Mouse (Mus musculus) hindbrain, embryonic 10.5 days (tissue): ENCODE data around the gene Myh7. TPM values are rescaled to one million over a fixed set of nuclear protein-coding genes. Genes with fewer than 3 reads are reported as not detected.
A peak's percentile ranks its signal among the peaks of the same experiment; 100 is the strongest.
"Not testable (repeated sequence)": the region's sequence is repeated elsewhere in the genome, so short reads cannot be mapped to it uniquely, and the experiment has no call there.

ENCODE experiments used
- DNase-seq: peaks from one replicate; pipeline ENCODE4 v3.0.0-alpha.2; 2017; ENCODE audit warnings: low spot score
- H3K27ac ChIP-seq: fragments of 300-500 bp; sonication (generic); 2 replicates; pipeline ENCODE4 v1.5.1; 2016; ENCODE audit warnings: mild to moderate bottlenecking, moderate library complexity
- H3K27me3 ChIP-seq: fragments of 300-500 bp; sonication (generic); 2 replicates; pipeline ENCODE4 v1.6.1; 2016; ENCODE audit warnings: mild to moderate bottlenecking; ENCODE audit not compliant: poor library complexity, insufficient read depth, severe bottlenecking
- H3K36me3 ChIP-seq: fragments of 300-500 bp; sonication (generic); 2 replicates; pipeline ENCODE4 v1.6.1; 2016; ENCODE audit warnings: mild to moderate bottlenecking, moderate library complexity
- H3K4me1 ChIP-seq: fragments of 300-500 bp; sonication (generic); replicated peaks from 2 replicates; pipeline ENCODE4 v1.6.1; 2016; ENCODE audit warnings: mild to moderate bottlenecking
- H3K4me3 ChIP-seq: fragments of 300-500 bp; sonication (generic); 2 replicates; pipeline ENCODE4 v1.5.1; 2016; ENCODE audit warnings: mild to moderate bottlenecking, moderate library complexity
- H3K9me3 ChIP-seq: fragments of 300-500 bp; sonication (generic); 2 replicates; pipeline ENCODE4 v1.6.1; 2016; ENCODE audit warnings: mild to moderate bottlenecking, moderate library complexity
- WGBS: fragments of 180-500 bp; shearing (Covaris S2); methylation state at CpG from one replicate; pipeline ENCODE4 v1.1.7; 2016; 5-methylcytosine and 5-hydroxymethylcytosine counted together
- polyA plus RNA-seq: library from polyadenylated mRNA; unstranded; fragments of >200 nt; fragmentation: Nextera tagmentation; extraction: Ambion mirVana; gene quantifications from 2 replicates; pipeline ENCODE4 v1.2.1, GENCODE M21; 2016

Myh7 gene
- polyA plus RNA-seq, 1 experiment from 2014 or later = 0.16 TPM

DNA sequence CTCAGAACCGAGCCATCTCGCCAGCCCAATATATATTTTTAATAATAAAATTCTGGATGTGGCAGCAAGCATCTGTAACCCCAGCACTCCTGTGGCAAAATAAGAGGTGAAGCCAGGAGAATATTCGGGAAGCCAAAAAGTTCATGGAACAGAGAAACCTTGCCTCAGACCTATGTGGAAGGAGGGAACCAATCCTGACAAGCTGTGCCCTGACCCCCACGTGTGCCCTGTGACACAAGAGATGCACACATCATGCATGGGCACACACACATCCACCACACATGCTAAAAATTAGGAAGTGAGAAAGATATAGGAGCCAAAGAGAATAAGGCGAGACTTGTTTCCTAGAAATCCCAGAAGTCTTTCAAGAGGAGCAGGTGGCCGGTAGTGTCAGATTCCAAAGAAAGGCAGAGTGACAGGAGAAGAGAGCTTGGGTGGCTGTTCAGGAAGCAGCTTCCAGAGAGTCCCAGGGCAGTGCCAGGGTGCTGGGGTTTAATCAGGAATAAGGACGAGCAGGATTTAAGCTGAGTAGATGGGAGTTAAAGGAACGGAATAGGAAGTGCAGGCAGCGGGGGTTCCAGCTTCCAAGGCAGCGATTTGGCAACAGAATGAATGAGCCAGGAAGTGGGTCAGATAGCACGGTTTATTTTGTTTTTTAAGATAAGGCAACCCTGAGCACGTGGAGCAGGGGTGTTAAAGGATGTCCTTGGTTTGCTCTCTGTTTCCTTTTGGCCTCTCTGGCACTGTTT is 7.7 kb upstream of the Myh7 start:
- 50% methylated on average over 12 of the region's 12 CpGs for WGBS
- H3K27ac ChIP-seq = peak overlapping the region; percentile 0; the same call in 1 of the 2 replicates
- no peak overlapping the region for H3K4me3 ChIP-seq
- no peaks in the 10 kb centered on the region for H3K36me3 ChIP-seq
- peaks cover 25% of the 10 kb centered on the region for H3K4me1 ChIP-seq
- no peaks in the 10 kb centered on the region for H3K27me3 ChIP-seq
- no peak for DNase-seq
- no peaks in the 10 kb centered on the region for H3K9me3 ChIP-seq

- no peaks in the 10 kb centered on the region for H3K36me3 ChIP-seq
- 97% methylated on average over 2 of the region's 2 CpGs for WGBS
- peaks cover 32% of the 10 kb centered on the region for H3K4me1 ChIP-seq
- no peak for DNase-seq
- H3K27me3 ChIP-seq = no peaks in the 10 kb centered on the region
- no peak overlapping the region for H3K27ac ChIP-seq
- no peaks in the 10 kb centered on the region for H3K9me3 ChIP-seq
- H3K4me3 ChIP-seq = no peak overlapping the region
These were observed 7.0 kb upstream of the Myh7 start for GRCm38 (mm10) chr14:55001446-55001845.

GRCm38 (mm10) chr14:55000814-55001213 is 6.4 kb upstream of the Myh7 start:
- Histone ChIP-seq H3K9me3 (no peaks in the 10 kb centered on the region), H3K27ac (no peak overlapping the region), H3K36me3 (no peaks in the 10 kb centered on the region), H3K4me1 (peaks cover 38% of the 10 kb centered on the region), H3K4me3 (no peak overlapping the region), H3K27me3 (no peaks in the 10 kb centered on the region)
- DNase-seq = no peak
- 84% methylated on average over 6 of the region's 6 CpGs for WGBS

- H3K4me3 ChIP-seq, DNase-seq, H3K36me3 ChIP-seq, H3K9me3 ChIP-seq, H3K27me3 ChIP-seq, H3K27ac ChIP-seq: not testable (repeated sequence)
- peaks cover 47% of the 10 kb centered on the region for H3K4me1 ChIP-seq
- 87% methylated on average over 5 of the region's 5 CpGs for WGBS
These were observed 5.4 kb upstream of the Myh7 start for GRCm38 (mm10) chr14:54999868-55000267.

- peaks cover 47% of the 10 kb centered on the region for H3K4me1 ChIP-seq
- H3K27me3 ChIP-seq = peaks cover 3% of the 10 kb centered on the region; the same call in 1 of the 2 replicates
- H3K36me3 ChIP-seq = no peaks in the 10 kb centered on the region
- H3K4me3 ChIP-seq = no peak overlapping the region
- H3K9me3 ChIP-seq = no peaks in the 10 kb centered on the region
- H3K27ac ChIP-seq = no peak overlapping the region
- DNase-seq = no peak
These were observed 4.3 kb upstream of the Myh7 start for GRCm38 (mm10) chr14:54998680-54999079.

GRCm38 (mm10) chr14:54997297-54997696 is 2.9 kb upstream of the Myh7 start:
- WGBS = 42% methylated on average over 4 of the region's 4 CpGs
- H3K4me1 ChIP-seq = peaks cover 45% of the 10 kb centered on the region
- DNase-seq = no peak
- peaks cover 4% of the 10 kb centered on the region; the same call in 1 of the 2 replicates for H3K27me3 ChIP-seq
- H3K27ac ChIP-seq = peak overlapping the region; percentile 77
- no peaks in the 10 kb centered on the region for H3K9me3 ChIP-seq
- H3K4me3 ChIP-seq = no peak overlapping the region
- no peaks in the 10 kb centered on the region for H3K36me3 ChIP-seq

DNA sequence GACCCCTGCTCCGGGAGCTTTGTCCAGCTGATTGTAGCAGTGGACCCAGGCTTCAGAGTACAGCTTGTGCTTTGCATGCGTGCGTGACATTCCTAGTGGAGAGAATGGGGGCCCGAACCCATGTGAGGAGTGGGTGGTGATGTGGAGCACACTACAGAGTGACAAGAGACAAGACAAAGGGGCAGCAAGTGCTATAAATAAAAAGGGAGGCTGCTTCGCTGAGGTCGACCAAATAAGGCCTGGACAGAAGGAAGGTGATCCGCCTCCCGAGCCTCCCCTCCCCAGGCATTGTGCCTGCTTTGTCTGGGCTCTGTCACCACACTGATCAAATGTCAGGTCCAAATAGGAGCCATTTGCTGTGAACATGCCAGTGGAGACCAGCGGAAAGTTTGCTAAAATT is 2.4 kb upstream of the Myh7 start:
- no peak overlapping the region for H3K4me3 ChIP-seq
- peaks cover 4% of the 10 kb centered on the region; the same call in 1 of the 2 replicates for H3K27me3 ChIP-seq
- H3K9me3 ChIP-seq = no peaks in the 10 kb centered on the region
- peak overlapping the region; percentile 77 for H3K27ac ChIP-seq
- WGBS = 41% methylated on average over 9 of the region's 9 CpGs
- H3K4me1 ChIP-seq = peaks cover 43% of the 10 kb centered on the region
- no peak for DNase-seq
- H3K36me3 ChIP-seq = no peaks in the 10 kb centered on the region

- 43% methylated on average over 14 of the region's 14 CpGs for WGBS
- DNase-seq = no peak
- H3K27me3 ChIP-seq = peaks cover 4% of the 10 kb centered on the region; the same call in 1 of the 2 replicates
- H3K36me3 ChIP-seq = no peaks in the 10 kb centered on the region
- no peaks in the 10 kb centered on the region for H3K9me3 ChIP-seq
- H3K4me1 ChIP-seq = peaks cover 43% of the 10 kb centered on the region
- H3K4me3 ChIP-seq = no peak overlapping the region
- H3K27ac ChIP-seq = peak overlapping the region; percentile 77
These were observed 1.2 kb upstream of the Myh7 start for GRCm38 (mm10) chr14:54995457-54996138.

GRCm38 (mm10) chr14:54994869-54995186 is 402 bp upstream of the Myh7 start:
- H3K27me3 ChIP-seq = peaks cover 4% of the 10 kb centered on the region; the same call in 1 of the 2 replicates
- H3K4me3 ChIP-seq = no peak overlapping the region
- H3K9me3 ChIP-seq = no peaks in the 10 kb centered on the region
- H3K4me1 ChIP-seq = peaks cover 43% of the 10 kb centered on the region
- peak overlapping the region; percentile 77 for H3K27ac ChIP-seq
- no peak for DNase-seq
- H3K36me3 ChIP-seq = no peaks in the 10 kb centered on the region

DNA sequence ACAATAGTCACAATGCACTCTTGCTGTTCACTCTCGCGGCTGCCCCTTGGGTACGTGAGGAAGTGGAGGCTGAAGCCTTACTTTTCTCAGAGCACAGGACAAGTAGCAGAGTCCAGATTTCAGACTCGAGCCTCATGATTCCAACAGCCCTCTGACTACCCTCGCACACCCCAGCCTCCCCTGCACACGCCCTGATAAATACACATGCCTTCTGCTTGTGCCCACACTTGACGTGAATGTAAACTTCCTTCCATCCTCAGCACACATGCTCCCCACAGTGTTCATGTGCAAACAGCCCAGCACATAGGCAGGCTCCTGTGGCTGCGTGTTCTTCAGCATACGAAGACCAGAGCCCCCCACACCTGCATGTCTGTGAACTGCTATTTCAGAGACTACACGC is 790 bp downstream of the Myh7 start:
- Histone ChIP-seq H3K27ac (no peak overlapping the region), H3K36me3 (no peaks in the 10 kb centered on the region), H3K4me3 (no peak overlapping the region), H3K27me3 (peaks cover 4% of the 10 kb centered on the region; the same call in 1 of the 2 replicates), H3K4me1 (peaks cover 43% of the 10 kb centered on the region), H3K9me3 (no peaks in the 10 kb centered on the region)
- WGBS = 65% methylated on average over 10 of the region's 10 CpGs
- DNase-seq = no peak

GRCm38 (mm10) chr14:54992196-54992595 is 2.2 kb downstream of the Myh7 start:
- no peak for DNase-seq
- H3K27ac ChIP-seq = no peak overlapping the region

GRCm38 (mm10) chr14:54989886-54990441 is 4.5 kb downstream of the Myh7 start:
- no peak overlapping the region for H3K4me3 ChIP-seq
- WGBS = 90% methylated on average over 8 of the region's 8 CpGs
- H3K9me3 ChIP-seq = no peaks in the 10 kb centered on the region
- H3K4me1 ChIP-seq = peaks cover 15% of the 10 kb centered on the region
- H3K36me3 ChIP-seq = no peaks in the 10 kb centered on the region
- DNase-seq = no peak
- H3K27ac ChIP-seq = no peak overlapping the region
- H3K27me3 ChIP-seq = peaks cover 4% of the 10 kb centered on the region; the same call in 1 of the 2 replicates

More at GRCm38 (mm10) chr14:54992196-54992595, 2.2 kb downstream of the Myh7 start:
- WGBS = 93% methylated on average over 10 of the region's 10 CpGs
- H3K4me3 ChIP-seq = no peak overlapping the region
- H3K4me1 ChIP-seq = peaks cover 37% of the 10 kb centered on the region
- peaks cover 4% of the 10 kb centered on the region; the same call in 1 of the 2 replicates for H3K27me3 ChIP-seq
- no peaks in the 10 kb centered on the region for H3K36me3 ChIP-seq
- no peaks in the 10 kb centered on the region for H3K9me3 ChIP-seq

GRCm38 (mm10) chr14:54988882-54989281 is 5.5 kb downstream of the Myh7 start:
- Histone ChIP-seq H3K4me1 (peaks cover 4% of the 10 kb centered on the region), H3K36me3 (no peaks in the 10 kb centered on the region), H3K27me3 (peaks cover 3% of the 10 kb centered on the region; the same call in 1 of the 2 replicates), H3K27ac (no peak overlapping the region), H3K4me3 (no peak overlapping the region), H3K9me3 (no peaks in the 10 kb centered on the region)
- no peak for DNase-seq
- WGBS = 93% methylated on average over 13 of the region's 13 CpGs
